Mouse (Mus musculus): Measurements from ENCODE around the gene Ing4.

DNA sequence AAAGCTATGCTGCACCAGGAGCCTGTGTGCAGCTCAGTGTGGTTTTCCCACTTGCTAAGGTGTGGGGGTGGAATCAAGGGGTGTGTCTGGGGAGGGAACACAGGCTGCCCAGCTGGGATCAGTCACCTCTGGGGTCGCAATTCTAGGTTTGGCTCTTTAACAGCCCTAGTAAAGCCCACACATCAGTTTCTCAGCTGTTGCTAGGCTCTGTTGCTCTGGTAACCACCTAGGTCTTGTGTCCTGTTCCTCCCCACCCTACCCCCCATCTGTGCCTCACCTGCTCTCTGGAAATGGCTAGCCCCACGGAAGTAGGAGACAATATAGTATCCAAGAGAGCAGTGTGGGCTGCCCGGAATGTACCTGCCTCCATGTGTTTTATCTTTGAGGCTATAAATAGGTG lies 35.9 kb upstream of the Ing4 start:
- TF ChIP-seq CTCF (IDR thresholded peaks at IDR 0.05; ENCODE audit: extremely low read depth, insufficient read depth, insufficient read length, insufficient replicate concordance) (no peak), POLR2A (IDR thresholded peaks at IDR 0.05; ENCODE audit: low read depth, low read length) (no peak)

Data from spleen, adult 2 months (tissue).